Mouse (Mus musculus) layer of hippocampus, postnatal 36 days (tissue): ENCODE data around the gene Ces3a. TPM values are rescaled to one million over a fixed set of nuclear protein-coding genes. Genes with fewer than 3 reads are reported as not detected.
"Not testable (repeated sequence)": the region's sequence is repeated elsewhere in the genome, so short reads cannot be mapped to it uniquely, and the experiment has no call there.

Experiments
- DNase-seq, 2 experiments: peaks; one replicate each; pipeline ENCODE4 v3.0.0; 2022
- total RNA-seq, 2 experiments: library from RNA; stranded (reverse); gene quantifications; 2 replicates each; pipeline ENCODE4 v1.2.3; 2021

Gene Ces3a
- not detected for total RNA-seq

DNA sequence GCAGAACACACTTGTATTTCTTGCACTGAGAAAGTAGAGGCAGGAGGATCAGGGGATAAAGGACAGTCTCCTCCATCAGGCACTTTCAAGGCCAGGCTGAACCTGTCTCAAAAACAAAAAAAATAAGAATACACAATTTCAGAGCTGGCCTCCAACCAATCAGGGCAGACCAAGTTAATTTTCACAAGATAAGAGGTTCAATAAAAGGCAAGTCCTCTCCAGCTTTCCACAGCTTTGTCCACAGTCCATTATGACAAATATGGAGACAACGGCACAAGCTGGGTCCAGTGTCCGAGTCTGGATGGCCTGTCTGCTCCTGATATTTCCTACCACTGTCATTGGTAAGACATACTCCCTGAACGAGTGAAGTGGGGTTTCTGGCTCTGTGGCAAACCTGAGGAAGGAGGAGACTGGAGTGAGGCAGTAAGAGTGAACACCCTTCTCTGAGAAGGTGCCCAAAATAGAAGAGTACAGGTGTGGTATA lies at the start of gene Ces3a:
Gene Ces3a (plus strand): TSS at position 231 of the 484 bp plus-strand sequence.
- no peak for DNase-seq

DNA sequence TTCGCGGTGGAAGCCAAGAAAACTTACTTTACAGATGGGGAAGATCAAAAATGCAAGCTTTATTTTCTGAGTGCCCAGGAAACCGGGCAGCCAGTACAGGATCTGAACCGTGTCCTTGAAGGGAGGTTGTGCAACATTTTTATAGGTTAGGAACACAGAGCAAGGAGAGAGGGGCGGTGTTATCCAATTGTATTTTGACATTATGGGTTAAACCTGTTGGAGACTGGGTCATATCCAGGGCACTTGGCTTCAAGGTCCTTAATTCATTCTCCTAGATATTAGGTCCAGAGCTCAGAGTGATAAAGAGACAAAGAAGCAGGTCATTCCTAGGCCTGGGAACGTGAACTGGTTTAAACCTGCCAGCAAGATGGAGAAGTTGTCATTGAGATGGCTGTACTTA lies 49.2 kb upstream of the Ces3a start:
- no peak for DNase-seq

DNA sequence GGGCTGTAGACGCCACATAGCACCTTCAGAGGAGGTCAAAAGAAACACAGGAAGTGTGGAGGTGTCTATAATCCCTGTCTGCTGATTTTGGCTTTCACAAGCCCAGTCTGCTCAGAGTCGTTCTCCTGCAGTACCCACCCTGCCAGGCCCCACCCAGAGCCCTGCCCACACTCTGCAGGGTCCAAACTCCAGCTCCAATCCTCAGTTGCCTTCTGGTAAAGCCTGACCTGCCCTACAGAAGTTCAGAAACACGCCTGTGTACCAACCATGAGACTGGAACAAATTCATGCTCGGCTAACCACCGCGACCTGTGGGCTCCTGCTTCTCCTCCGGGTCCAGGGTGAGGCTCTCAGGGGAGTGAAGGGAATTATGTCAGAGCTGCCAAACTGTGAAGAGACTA lies 47.8 kb upstream of the Ces3a start, which contains the start of gene Ces2h:
Gene Ces2h (plus strand): TSS at position 268 of the 400 bp plus-strand sequence.
- no peak for DNase-seq

DNA sequence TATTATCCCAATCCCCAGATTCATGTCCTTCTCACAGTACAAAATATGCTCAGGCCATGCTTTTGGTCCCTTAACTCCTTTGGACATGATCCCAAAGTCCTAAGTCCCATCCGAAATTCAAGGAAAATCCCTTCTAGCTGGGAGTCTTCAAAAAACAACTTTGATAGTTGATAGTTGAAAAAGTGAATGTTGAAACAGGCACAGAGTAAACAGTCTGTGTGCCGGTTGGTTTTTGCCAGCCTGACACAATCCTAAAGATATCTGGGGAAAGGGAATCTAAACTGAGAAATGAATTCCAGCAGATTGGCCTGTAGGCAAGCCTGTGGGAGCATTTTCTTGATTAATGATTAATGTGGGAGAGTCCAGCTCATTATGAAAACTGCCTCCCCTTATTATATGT lies 38.4 kb upstream of the Ces3a start:
- DNase-seq, result no peak

GRCm38 (mm10) chr8:105011136-105011535 lies 37.3 kb upstream of the Ces3a start:
- DNase-seq, result no peak

DNA sequence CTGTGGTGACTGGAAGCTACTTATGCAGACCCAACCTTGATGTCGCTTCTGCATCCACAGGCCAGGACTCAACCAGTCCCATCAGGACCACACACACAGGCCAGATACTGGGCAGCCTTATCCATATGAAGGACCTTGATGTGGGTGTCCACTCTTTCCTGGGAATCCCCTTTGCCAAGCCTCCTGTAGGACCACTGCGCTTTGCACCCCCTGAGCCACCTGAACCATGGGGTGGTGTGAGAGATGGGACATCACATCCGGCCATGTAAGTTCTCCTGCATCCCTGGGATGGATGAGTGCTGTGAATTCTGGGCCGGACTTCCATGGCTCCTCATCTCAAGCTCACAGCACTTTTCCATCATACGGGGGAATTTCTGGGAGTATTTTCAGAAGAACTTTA lies 34.0 kb upstream of the Ces3a start:
- DNase-seq, result no peak

- no peak for DNase-seq
Measured at GRCm38 (mm10) chr8:105021954-105022353, 26.4 kb upstream of the Ces3a start.

GRCm38 (mm10) chr8:105023087-105023486 lies 25.3 kb upstream of the Ces3a start:
- no peak for DNase-seq

GRCm38 (mm10) chr8:105025050-105025449 lies 23.4 kb upstream of the Ces3a start:
- no peak for DNase-seq

DNA sequence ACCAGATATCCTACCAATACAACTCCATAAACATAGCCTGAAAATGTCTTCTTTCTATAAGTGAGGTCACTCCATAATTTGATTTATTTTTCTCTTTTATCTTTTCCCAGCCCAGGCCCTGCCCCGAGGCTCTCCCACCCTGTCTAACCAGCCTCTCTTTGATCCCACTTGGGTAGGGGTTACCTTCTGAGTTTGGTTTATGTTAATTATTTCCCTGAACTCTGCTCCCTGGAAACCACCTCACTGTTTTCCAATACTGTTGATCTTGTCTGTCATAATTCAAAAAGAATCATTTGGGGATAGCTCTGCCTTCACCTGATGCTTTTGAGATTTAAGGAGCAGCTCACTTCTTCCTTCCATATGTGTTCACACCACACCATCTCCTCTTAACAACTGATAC lies 4.9 kb upstream of the Ces3a start:
- DNase-seq, result no peak

DNA sequence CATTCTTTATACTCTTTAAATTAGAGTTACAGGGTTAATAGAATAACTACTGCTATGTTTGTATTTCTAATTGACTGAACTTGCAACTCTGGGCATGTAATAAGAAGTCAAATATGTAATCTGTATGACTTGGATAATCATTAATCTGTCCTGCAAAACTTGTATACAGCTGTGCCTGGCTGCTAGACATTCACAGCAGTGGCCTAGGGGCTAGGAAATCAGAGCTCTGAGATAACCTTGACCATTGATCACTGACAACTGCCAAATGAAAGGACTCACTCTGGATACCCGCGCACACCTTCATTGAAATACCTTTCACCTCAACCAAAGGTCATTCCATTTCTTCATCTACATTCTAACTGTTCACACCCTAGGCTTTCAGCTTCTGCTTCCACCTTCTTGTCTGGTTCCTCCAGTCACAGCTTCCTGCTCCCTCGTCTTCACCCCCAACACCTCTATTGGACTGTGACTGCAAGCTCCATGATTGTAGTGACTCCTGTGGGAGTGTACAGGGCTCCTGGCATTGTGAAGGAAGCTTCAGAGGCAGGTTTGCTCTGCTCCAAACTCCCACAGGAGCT lies 2.5 kb upstream of the Ces3a start:
- no peak for DNase-seq

DNA sequence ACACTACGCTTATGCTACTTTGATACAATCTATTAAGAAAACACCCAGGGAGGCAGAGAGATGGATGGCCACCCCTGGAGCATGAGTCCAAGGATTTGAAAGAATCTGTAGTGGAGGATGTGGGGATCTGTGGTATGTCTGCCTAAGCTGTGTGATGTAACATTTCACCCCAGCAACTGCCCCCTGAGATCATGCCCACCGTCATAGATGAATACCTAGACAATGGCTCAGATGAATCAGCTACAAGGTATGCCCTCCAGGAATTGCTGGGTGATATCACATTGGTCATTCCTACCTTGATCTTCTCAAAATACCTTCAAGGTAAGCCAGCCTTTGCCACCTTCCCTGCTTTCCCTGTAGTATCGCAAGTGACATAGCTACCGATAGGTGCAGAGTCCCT lies 7.8 kb downstream of the Ces3a start:
- no peak for DNase-seq

DNA sequence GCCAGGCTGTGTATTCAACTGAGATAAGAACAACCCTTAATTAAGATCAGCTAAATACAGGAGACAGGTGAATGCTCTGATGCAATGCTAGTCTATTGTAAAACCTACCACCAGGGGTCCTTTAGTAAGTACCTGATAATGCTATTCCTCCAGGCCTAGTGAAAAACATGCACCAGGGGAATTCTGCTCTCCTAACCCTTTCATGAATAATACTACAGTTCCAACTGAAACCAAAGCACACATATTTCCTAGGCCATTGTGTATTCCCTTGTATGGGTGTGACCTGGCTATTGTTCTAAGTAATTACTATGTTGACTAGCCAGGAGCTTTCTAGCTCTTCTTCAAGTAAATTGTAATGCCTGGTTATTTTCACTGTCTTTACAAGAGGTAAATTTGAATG lies 11.7 kb downstream of the Ces3a start:
- no peak for DNase-seq

DNA sequence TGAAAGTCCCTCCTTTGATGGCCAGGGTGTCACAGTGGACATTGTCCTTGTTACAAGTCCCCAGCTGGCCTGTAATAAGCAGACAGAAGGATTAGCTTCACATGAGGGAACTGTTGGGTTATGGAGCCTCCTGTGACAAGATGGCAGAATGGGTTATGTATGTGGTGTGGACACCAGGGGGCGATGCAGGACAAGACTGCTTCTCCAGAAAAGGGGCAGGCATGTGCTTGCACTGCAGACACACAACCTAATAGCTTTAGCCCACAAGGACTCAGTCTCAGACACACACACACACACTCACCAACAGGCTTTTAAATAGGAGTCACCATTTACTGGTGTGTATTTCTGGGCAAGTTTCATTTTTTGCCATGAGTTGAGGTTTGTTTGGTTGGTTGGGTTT lies 18.4 kb downstream of the Ces3a start:
- peak in 1 of 2 experiments; percentile 10 for DNase-seq

DNA sequence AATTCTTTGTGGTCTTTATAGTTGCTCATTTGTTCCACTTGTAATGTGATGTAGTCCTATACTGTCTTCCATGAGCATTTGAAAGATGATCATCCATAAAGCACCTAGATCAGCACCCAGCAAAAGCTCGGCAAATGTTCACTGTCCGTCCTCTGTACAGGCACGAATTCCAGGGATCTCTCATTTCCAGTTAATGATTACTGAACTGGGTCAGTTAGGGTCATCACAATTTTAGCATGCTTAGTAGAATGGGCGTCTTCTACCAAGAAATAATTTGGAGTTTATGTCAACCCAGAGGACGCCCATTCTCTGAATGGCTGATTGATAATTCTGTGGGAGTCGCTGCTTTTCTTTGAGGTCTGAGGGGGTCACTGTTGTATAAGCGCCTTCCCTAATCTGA lies 19.5 kb downstream of the Ces3a start:
- DNase-seq, result not testable (repeated sequence)

DNA sequence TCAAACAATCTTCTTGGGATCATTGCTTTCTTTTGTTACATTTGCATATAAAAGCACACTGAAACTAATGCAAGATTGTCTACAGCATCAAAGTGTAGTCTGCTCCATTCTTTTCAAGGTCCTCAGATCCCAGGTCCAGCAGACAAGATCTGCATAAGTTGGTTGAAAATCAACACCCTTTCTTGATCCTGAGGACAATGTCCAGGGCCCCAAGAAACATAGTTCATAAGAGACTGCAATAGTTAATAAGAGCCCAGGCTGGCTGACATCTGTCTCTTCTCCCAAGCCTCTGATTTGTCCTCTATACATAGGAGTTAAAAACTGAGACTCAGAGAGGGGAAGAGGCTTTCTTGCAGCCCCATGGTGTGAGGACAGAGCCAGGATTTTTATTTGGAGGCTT lies 20.6 kb downstream of the Ces3a start:
- DNase-seq, result no peak

DNA sequence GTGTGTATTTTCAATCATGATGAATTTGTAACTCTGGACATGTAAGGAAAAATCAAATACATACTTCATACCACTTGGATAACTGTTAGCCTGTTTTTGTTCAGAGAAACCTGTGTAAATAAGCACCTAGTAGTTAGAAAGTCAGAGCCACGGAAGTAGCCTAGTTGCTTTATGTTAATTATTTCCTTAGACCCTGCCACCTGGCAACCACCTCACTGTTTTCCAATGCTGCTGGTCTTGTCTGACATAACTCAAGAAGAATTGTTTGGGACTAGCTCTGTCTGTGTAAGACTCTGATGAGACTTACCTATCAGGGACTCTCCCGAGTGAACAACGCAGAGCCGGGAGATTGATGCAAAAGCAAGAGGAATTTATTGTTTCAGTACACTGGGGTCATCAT lies 28.2 kb downstream of the Ces3a start:
- no peak for DNase-seq

DNA sequence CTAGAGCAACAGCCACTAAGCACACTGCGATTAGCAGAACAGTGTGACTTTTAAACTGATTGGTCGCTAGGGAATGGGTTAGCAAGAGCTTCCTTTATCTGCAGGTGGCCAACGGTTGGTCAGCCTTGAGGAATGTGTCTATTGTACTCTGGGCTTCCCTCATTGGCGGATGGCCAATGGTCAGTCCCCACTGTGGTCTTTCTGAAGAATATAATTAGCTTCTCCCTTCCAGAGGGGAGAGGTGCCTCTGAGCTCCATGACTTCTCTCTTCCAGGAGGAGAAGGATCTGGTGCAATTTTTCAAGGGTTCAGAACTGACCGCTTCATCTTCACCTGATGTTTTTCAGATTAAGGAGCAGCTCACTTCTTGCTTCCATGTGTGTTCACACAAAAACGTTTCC lies 28.7 kb downstream of the Ces3a start:
- DNase-seq, result no peak

DNA sequence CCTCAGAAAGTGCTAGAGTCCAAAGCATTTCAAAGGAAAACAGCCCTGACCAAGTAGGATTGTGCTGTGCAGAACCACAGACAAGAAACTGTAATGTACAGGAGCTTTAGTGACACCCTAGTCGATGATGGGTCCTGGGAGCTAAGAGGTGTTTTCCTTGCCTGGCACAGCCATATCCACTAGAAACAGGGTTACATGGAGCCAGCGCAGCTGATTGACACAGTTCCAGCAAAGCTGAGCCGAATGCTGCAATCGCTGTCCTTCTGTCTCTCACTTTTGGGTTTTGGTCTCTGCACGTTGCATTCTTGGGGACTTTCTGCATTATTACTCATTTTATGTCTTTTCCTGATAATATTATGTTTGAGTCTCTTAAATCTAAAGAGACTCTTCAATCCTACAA lies 30.2 kb downstream of the Ces3a start:
- no peak for DNase-seq

- no peak for DNase-seq
Measured at GRCm38 (mm10) chr8:105080814-105081336, 32.5 kb downstream of the Ces3a start.

DNA sequence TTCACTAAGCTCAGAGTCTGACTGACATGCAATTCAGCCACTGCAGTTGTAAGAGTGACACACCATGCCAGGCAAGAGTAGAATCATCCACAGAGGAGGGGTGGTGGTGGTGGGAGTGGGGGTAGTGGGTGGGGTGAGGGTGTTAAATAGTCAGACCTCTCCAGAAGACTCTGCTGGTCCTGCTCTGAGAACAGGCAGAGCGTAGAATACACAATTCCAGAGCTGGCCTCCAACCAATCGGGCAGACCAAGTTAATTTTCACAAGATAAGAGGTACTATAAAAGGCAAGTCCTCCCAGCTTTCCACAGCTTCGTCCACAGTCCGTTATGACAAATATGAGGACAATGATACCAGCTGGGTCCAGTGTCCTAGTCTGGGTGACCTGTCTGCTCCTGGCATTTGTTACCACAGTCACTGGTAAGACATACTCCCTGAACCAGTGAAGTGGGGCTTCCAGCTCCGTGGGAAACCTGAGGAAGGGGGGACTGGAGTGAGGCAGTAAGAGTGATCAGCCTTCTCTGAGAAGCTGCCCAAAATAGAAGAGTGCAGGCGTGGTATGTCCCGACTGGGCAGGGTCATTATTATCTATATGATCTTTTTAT lies 35.1 kb downstream of the Ces3a start, which contains the start of gene Ces3b:
Gene Ces3b (plus strand): TSS at position 305 of the 602 bp plus-strand sequence.
- no peak for DNase-seq

DNA sequence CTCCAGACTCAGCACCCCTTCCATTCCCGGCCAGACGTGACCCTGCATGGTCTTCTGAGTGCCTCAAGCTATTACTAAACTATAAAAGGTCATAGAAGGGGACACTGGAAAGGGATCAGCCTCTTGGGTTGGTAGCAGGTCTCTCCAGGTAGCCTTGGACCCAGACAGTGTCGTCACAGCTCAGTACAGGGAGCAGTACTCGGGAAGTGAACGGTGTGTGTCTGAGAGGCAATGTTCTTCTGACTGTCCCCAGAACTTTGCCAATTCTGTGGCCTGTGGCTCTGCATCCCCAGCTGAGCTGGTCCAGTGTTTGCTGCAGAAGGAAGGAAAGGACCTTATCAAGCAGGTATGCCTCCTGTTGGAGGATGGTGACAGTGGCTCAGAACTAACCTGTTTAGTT lies 39.8 kb downstream of the Ces3a start:
- not testable (repeated sequence) for DNase-seq

DNA sequence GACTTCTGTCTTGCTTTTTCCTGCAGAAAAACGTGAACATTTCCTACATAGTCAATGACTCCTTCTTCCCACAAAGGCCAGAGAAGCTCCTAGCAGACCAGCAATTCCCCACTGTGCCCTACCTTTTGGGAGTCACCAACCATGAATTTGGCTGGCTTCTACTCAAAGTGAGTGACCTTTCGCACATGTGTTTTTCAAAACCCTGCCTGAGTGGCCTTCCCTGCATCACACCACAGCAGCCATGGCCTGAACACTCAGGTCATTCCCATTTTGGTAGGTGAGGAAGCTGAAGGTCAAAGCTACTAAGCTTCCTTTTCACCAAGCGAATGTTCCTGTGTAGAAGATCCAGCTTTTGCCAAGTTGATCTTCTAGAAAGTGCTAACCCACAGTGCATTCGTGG lies 40.2 kb downstream of the Ces3a start:
- no peak for DNase-seq

- no peak for DNase-seq
Measured at GRCm38 (mm10) chr8:105093992-105094391, 45.6 kb downstream of the Ces3a start.
